Mouse (Mus musculus) embryonic fibroblast, embryonic 13.5 days (primary cell): ENCODE measurements around the gene Zfp446. TPM values are rescaled to one million over a fixed set of nuclear protein-coding genes. Genes with fewer than 3 reads are reported as not detected.
A peak's percentile ranks its signal among the peaks of the same experiment; 100 is the strongest.
"Not testable (repeated sequence)": the region's sequence is repeated elsewhere in the genome, so short reads cannot be mapped to it uniquely, and the experiment has no call there.

Experiments used
- H3K27ac ChIP-seq: 2 replicates; pipeline ENCODE4 v1.5.1; 2012; ENCODE audit warnings: low read length, control low read depth, inconsistent platforms; ENCODE audit not compliant: insufficient read depth
- H3K4me1 ChIP-seq: 2 replicates; pipeline ENCODE4 v1.6.1; 2011; ENCODE audit warnings: low read length; ENCODE audit not compliant: control insufficient read depth, insufficient read depth
- H3K4me3 ChIP-seq: 2 replicates; pipeline ENCODE4 v1.5.1; 2011; ENCODE audit warnings: mild to moderate bottlenecking, control low read depth, low read length; ENCODE audit not compliant: insufficient read depth
- CTCF ChIP-seq: IDR thresholded peaks from 2 replicates; pipeline ENCODE4 v1.5.1; 2011; ENCODE audit warnings: mild to moderate bottlenecking, control low read depth, low read length, moderate library complexity, borderline replicate concordance; ENCODE audit not compliant: insufficient read depth
- POLR2A ChIP-seq: IDR thresholded peaks from 2 replicates; pipeline ENCODE4 v1.6.1; 2011; ENCODE audit warnings: low read depth, mild to moderate bottlenecking, control low read depth, low read length, moderate library complexity
- polyA plus RNA-seq: library from polyadenylated mRNA; stranded (reverse); fragments of >200 nt; gene quantifications from 2 replicates; pipeline ENCODE4 v1.2.4, GENCODE M21; 2011; ENCODE audit warnings: low read depth; ENCODE audit not compliant: missing spikeins, insufficient read length

Gene Zfp446
- 2.4 and 2.8 TPM in 2 replicates for polyA plus RNA-seq

GRCm38 (mm10) chr7:12977682-12978389 is at the start of gene Zfp446:
Gene Zfp446, plus strand, starts transcription at chr7:12977848.
- TF ChIP-seq CTCF (no peak), POLR2A (peak; percentile 80)
- Histone ChIP-seq H3K4me1 (0 out of 2 replicates have a peak, but pooled peaks cover 5% of the 10 kb centered on the region), H3K27ac (peak within 1 kb of the TSS; percentile 80), H3K4me3 (peak within 1 kb of the TSS; percentile 49)

- Histone ChIP-seq H3K4me3 (no peak overlapping the region), H3K4me1 (no peaks in the 10 kb centered on the region), H3K27ac (no peak overlapping the region)
- TF ChIP-seq CTCF (no peak), POLR2A (no peak)
These were observed 44.0 kb upstream of the Zfp446 start for GRCm38 (mm10) chr7:12933615-12934140.

GRCm38 (mm10) chr7:12934808-12935207 is 42.8 kb upstream of the Zfp446 start:
- Histone ChIP-seq H3K4me3 (no peak overlapping the region), H3K4me1 (no peaks in the 10 kb centered on the region), H3K27ac (no peak overlapping the region)
- no peak for TF ChIP-seq CTCF
- TF ChIP-seq POLR2A: no peak

- H3K4me3 ChIP-seq, H3K4me1 ChIP-seq, H3K27ac ChIP-seq: not testable (repeated sequence)
These were observed 40.3 kb upstream of the Zfp446 start for GRCm38 (mm10) chr7:12937254-12937803.

- TF ChIP-seq CTCF: no peak
- no peak for TF ChIP-seq POLR2A
- H3K27ac ChIP-seq: no peak overlapping the region
- H3K4me1 ChIP-seq: no peaks in the 10 kb centered on the region
- H3K4me3 ChIP-seq: no peak overlapping the region
These were observed 37.0 kb upstream of the Zfp446 start for GRCm38 (mm10) chr7:12940599-12940998.

GRCm38 (mm10) chr7:12943488-12943887 is 34.2 kb upstream of the Zfp446 start:
- no peaks in the 10 kb centered on the region for H3K4me1 ChIP-seq
- no peak overlapping the region for H3K4me3 ChIP-seq
- TF ChIP-seq CTCF (no peak), POLR2A (no peak)
- H3K27ac ChIP-seq: no peak overlapping the region

- Histone ChIP-seq H3K27ac (peak overlapping the region; percentile 12; the same call in 1 of the 2 replicates), H3K4me3 (peak overlapping the region; percentile 44), H3K4me1 (peaks cover 3% of the 10 kb centered on the region; the same call in 1 of the 2 replicates)
- no peak for TF ChIP-seq CTCF
- TF ChIP-seq POLR2A: peak; percentile 90
These were observed 28.4 kb upstream of the Zfp446 start for GRCm38 (mm10) chr7:12949032-12949871.

GRCm38 (mm10) chr7:12949872-12950229 is 27.8 kb upstream of the Zfp446 start:
- H3K27ac ChIP-seq: peak overlapping the region; percentile 12; the same call in 1 of the 2 replicates
- peak overlapping the region; percentile 42 for H3K4me3 ChIP-seq
- no peak for TF ChIP-seq CTCF
- TF ChIP-seq POLR2A: no peak
- H3K4me1 ChIP-seq: peaks cover 3% of the 10 kb centered on the region; the same call in 1 of the 2 replicates

- H3K4me3 ChIP-seq: no peak overlapping the region
- no peak for TF ChIP-seq CTCF
- TF ChIP-seq POLR2A: no peak
These were observed 22.8 kb upstream of the Zfp446 start for GRCm38 (mm10) chr7:12954896-12955295.

More at GRCm38 (mm10) chr7:12954896-12955295, 22.8 kb upstream of the Zfp446 start:
- Histone ChIP-seq H3K27ac (no peak overlapping the region; the same call in 1 of the 2 replicates), H3K4me1 (peaks cover 3% of the 10 kb centered on the region; the same call in 1 of the 2 replicates)
